Mouse (Mus musculus) embryonic facial prominence, embryonic 13.5 days (tissue): ENCODE results near the gene Fads2. TPM values are rescaled to one million over a fixed set of nuclear protein-coding genes. Genes with fewer than 3 reads are reported as not detected.

Source experiments
- ATAC-seq: fragments of 200-750 bp; cut with Nextera tagmentation; 2 replicates; pipeline ENCODE4 v1.8.0; 2017; ENCODE audit warnings: low read depth; ENCODE audit not compliant: insufficient number of reproducible peaks, insufficient read depth, low FRiP score, low TSS enrichment
- H3K27ac ChIP-seq: fragments of 300-500 bp; sonication (generic); 2 replicates; pipeline ENCODE4 v1.5.1; 2015; ENCODE audit warnings: moderate library complexity, mild to moderate bottlenecking, inconsistent platforms
- H3K27me3 ChIP-seq: fragments of 300-500 bp; sonication (generic); 2 replicates; pipeline ENCODE4 v1.6.1; 2015; ENCODE audit warnings: mild to moderate bottlenecking, inconsistent platforms
- H3K36me3 ChIP-seq: fragments of 300-500 bp; sonication (generic); 2 replicates; pipeline ENCODE4 v1.6.1; 2015; ENCODE audit warnings: mild to moderate bottlenecking, inconsistent platforms
- H3K4me1 ChIP-seq: fragments of 300-500 bp; sonication (generic); 2 replicates; pipeline ENCODE4 v1.6.1; 2015; ENCODE audit warnings: inconsistent platforms
- H3K4me2 ChIP-seq: fragments of 300-500 bp; sonication (generic); 2 replicates; pipeline ENCODE4 v1.6.1; 2015; ENCODE audit warnings: moderate library complexity, mild to moderate bottlenecking, inconsistent platforms
- H3K4me3 ChIP-seq: fragments of 300-500 bp; sonication (generic); 2 replicates; pipeline ENCODE4 v1.5.1; 2015; ENCODE audit warnings: mild to moderate bottlenecking, inconsistent platforms
- H3K9ac ChIP-seq: fragments of 300-500 bp; sonication (generic); 2 replicates; pipeline ENCODE4 v1.6.1; 2015; ENCODE audit warnings: mild to moderate bottlenecking, inconsistent platforms
- H3K9me3 ChIP-seq: fragments of 300-500 bp; sonication (generic); 2 replicates; pipeline ENCODE4 v1.6.1; 2016; ENCODE audit warnings: inconsistent platforms
- WGBS: fragments of 180-500 bp; shearing (Covaris S2); methylation state at CpG from one replicate; pipeline ENCODE4 v1.1.7; 2015; ENCODE audit warnings: mixed read lengths; 5-methylcytosine and 5-hydroxymethylcytosine counted together
- polyA plus RNA-seq: library from polyadenylated mRNA; unstranded; fragments of >200 nt; fragmentation: Nextera tagmentation; extraction: Ambion mirVana; gene quantifications from 2 replicates; pipeline ENCODE4 v1.2.1, GENCODE M21; 2015

The Fads2 gene
- polyA plus RNA-seq, 1 experiment from 2014 or later: 79.8 TPM

- Histone ChIP-seq H3K4me1 (no peaks in the 10 kb centered on the region), H3K27ac (no peak overlapping the region), H3K9ac (no peak overlapping the region), H3K4me2 (no peak overlapping the region), H3K36me3 (no peaks in the 10 kb centered on the region), H3K9me3 (no peaks in the 10 kb centered on the region), H3K4me3 (no peak overlapping the region), H3K27me3 (no peaks in the 10 kb centered on the region)
- 81% methylated on average over 5 of the region's 5 CpGs for WGBS
- ATAC-seq: no peak
Measured at GRCm38 (mm10) chr19:10122021-10122631, 20.6 kb upstream of the Fads2 start.

DNA sequence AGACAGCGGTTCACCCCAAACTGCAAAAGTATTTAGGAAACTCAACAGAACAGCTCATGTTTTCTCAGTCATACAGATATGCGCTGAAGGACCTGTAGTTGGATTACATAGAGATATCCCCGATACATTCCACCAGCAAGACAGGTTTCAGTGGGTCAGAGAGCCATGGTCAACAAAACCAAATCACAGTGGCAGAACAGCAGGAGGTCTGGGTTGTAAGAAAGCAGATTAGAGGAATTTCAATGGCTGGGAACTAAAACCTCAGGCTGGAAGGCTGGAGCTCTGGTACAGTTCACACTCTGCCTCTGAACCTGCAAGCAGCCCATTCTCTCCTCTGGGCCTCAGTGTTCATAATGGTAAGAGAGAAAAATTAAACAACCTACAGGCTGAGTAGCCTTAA, 15.1 kb upstream of the Fads2 start:
- no peaks in the 10 kb centered on the region for H3K9me3 ChIP-seq
- no peak overlapping the region for H3K4me3 ChIP-seq
- no peak overlapping the region for H3K9ac ChIP-seq
- no peak overlapping the region for H3K4me2 ChIP-seq
- H3K36me3 ChIP-seq: no peaks in the 10 kb centered on the region
- ATAC-seq: no peak
- H3K27ac ChIP-seq: no peak overlapping the region
- WGBS: 65% methylated on average over 3 of the region's 3 CpGs
- H3K27me3 ChIP-seq: no peaks in the 10 kb centered on the region
- H3K4me1 ChIP-seq: no peaks in the 10 kb centered on the region

GRCm38 (mm10) chr19:10115373-10116158, 14.0 kb upstream of the Fads2 start:
- no peak overlapping the region for H3K9ac ChIP-seq
- H3K4me2 ChIP-seq: no peak overlapping the region
- no peaks in the 10 kb centered on the region for H3K36me3 ChIP-seq
- H3K27ac ChIP-seq: no peak overlapping the region
- ATAC-seq: no peak
- 84% methylated on average over 6 of the region's 6 CpGs for WGBS
- H3K4me1 ChIP-seq: no peaks in the 10 kb centered on the region
- H3K4me3 ChIP-seq: no peak overlapping the region
- no peaks in the 10 kb centered on the region for H3K9me3 ChIP-seq
- H3K27me3 ChIP-seq: no peaks in the 10 kb centered on the region

DNA sequence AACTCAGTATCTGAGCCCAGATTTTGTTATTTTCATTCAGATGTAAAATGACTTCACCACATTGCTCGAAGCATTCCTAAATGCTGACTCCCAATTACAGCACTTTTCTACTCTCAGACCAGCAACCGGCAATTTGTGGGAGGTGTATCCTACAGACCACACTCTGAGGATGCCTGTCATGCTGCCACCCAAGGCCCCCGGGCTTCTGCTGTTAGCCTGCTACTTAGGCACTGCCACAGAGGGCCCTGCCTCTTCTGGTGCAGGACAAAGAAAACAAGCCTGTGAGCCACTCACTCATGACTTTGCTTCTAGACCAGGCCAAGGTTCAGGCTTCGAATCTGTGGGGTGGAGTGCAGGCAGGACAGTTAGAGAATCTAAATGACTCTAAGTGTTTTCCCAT, 11.4 kb upstream of the Fads2 start:
- no peaks in the 10 kb centered on the region for H3K4me1 ChIP-seq
- no peaks in the 10 kb centered on the region for H3K27me3 ChIP-seq
- no peak overlapping the region for H3K4me3 ChIP-seq
- WGBS: 61% methylated on average over 4 of the region's 4 CpGs
- no peak overlapping the region for H3K4me2 ChIP-seq
- H3K36me3 ChIP-seq: no peaks in the 10 kb centered on the region
- no peak for ATAC-seq
- H3K27ac ChIP-seq: no peak overlapping the region
- no peak overlapping the region for H3K9ac ChIP-seq
- no peaks in the 10 kb centered on the region for H3K9me3 ChIP-seq

DNA sequence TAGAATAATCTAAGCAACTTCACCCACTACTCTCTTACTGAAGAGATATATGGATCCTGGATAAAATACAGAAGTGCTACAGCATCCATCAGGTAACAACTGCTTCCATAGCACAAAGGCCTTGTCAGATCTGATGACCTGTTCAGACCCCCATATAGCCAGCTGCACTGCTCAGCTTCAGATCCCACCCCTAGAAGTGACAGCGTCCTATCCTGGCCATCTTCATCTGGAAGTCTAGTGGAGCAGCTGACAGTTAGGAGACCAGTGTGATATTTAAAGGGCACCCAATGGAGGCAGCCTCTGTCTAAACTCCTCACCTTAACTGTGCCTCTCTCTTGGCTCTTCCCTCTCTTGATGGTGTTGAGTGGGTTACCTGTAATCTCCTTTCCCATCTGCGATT, 7.1 kb upstream of the Fads2 start:
- Histone ChIP-seq H3K9me3 (no peaks in the 10 kb centered on the region), H3K27ac (no peak overlapping the region), H3K9ac (no peak overlapping the region), H3K4me2 (no peak overlapping the region), H3K36me3 (no peaks in the 10 kb centered on the region), H3K4me1 (no peaks in the 10 kb centered on the region), H3K27me3 (no peaks in the 10 kb centered on the region), H3K4me3 (no peak overlapping the region)
- WGBS: 88% methylated on average over 2 of the region's 2 CpGs
- no peak for ATAC-seq

DNA sequence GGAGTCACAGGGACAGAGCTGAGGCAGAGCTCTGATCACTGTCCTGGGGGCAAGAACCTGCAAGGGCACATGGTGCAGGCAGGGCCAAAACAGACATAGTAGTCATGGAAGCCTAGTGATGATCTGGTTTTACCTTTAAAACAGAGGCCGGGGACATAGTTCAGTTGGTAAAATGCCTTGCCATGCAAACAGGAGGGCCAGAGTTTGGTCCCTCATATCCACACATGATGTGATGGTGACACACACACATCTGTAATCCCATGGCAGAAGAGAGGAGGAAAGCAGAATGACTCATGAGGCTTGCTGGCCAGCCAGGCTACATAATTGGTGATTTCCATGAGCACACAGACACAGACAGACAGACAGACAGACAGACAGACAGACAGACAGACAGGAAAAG, 6.6 kb upstream of the Fads2 start:
- H3K4me2 ChIP-seq: no peak overlapping the region
- H3K9me3 ChIP-seq: no peaks in the 10 kb centered on the region
- H3K4me3 ChIP-seq: no peak overlapping the region
- H3K27me3 ChIP-seq: no peaks in the 10 kb centered on the region
- no peak overlapping the region for H3K9ac ChIP-seq
- H3K27ac ChIP-seq: no peak overlapping the region
- no peaks in the 10 kb centered on the region for H3K4me1 ChIP-seq
- 83% methylated on average over 1 of the region's 1 CpGs for WGBS
- no peak for ATAC-seq
- H3K36me3 ChIP-seq: no peaks in the 10 kb centered on the region

DNA sequence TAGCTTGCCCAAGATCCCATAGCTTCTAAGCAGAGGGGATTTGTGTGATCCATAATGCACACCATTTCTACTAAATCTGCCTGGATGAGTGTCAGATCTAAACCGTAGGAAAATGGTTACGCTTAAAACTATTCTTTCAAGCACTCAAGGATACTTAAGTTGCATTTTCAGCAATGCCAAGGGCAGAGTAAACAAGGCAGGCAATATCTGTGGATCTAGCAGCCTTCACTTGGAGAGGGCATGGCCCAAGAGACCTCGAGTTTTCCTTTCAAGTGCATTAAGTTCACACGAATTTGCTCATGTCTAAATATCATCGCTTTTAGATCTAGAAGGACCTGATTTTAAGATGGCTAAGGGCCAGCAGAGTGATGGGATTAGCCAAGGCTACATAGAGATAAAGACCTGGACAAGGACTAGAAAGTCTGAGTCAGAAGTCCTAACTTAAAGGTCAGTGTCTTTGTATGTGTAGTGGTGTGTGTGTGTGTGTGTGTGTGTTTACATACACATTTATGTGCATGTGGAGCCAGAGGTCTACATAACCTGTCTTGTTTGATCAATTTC, 5.6 kb upstream of the Fads2 start:
- Histone ChIP-seq H3K9ac (no peak overlapping the region), H3K36me3 (no peaks in the 10 kb centered on the region), H3K27me3 (no peaks in the 10 kb centered on the region), H3K9me3 (no peaks in the 10 kb centered on the region), H3K4me1 (peaks cover 3% of the 10 kb centered on the region; the same call in 1 of the 2 replicates), H3K27ac (no peak overlapping the region), H3K4me2 (no peak overlapping the region), H3K4me3 (no peak overlapping the region)
- no peak for ATAC-seq
- WGBS: 78% methylated on average over 5 of the region's 5 CpGs

- Histone ChIP-seq H3K9me3 (no peaks in the 10 kb centered on the region), H3K36me3 (no peaks in the 10 kb centered on the region), H3K4me3 (no peak overlapping the region), H3K9ac (no peak overlapping the region), H3K27ac (no peak overlapping the region), H3K27me3 (no peaks in the 10 kb centered on the region), H3K4me1 (peaks cover 5% of the 10 kb centered on the region; the same call in 1 of the 2 replicates), H3K4me2 (no peak overlapping the region)
- ATAC-seq: no peak
- WGBS: 87% methylated on average over 2 of the region's 2 CpGs
Measured at GRCm38 (mm10) chr19:10106634-10107033, 5.1 kb upstream of the Fads2 start.

- Histone ChIP-seq H3K9me3 (no peaks in the 10 kb centered on the region), H3K4me2 (no peak overlapping the region), H3K4me3 (no peak overlapping the region), H3K27me3 (no peaks in the 10 kb centered on the region), H3K27ac (no peak overlapping the region), H3K4me1 (peaks cover 11% of the 10 kb centered on the region), H3K36me3 (no peaks in the 10 kb centered on the region), H3K9ac (no peak overlapping the region)
- whole genome bisulfite sequencing: 80% methylated on average over 10 of the region's 10 CpGs
- no peak for ATAC-seq
Measured at GRCm38 (mm10) chr19:10105034-10105493, 3.5 kb upstream of the Fads2 start.

- ATAC-seq: no peak
- no peak overlapping the region for H3K27ac ChIP-seq
- no peaks in the 10 kb centered on the region for H3K9me3 ChIP-seq
- H3K4me2 ChIP-seq: no peak overlapping the region
- peaks cover 19% of the 10 kb centered on the region for H3K4me1 ChIP-seq
- H3K9ac ChIP-seq: no peak overlapping the region
- no peaks in the 10 kb centered on the region for H3K36me3 ChIP-seq
- 87% methylated on average over 6 of the region's 6 CpGs for WGBS
- no peak overlapping the region for H3K4me3 ChIP-seq
- no peaks in the 10 kb centered on the region for H3K27me3 ChIP-seq
Measured at GRCm38 (mm10) chr19:10104234-10104633, 2.7 kb upstream of the Fads2 start.

DNA sequence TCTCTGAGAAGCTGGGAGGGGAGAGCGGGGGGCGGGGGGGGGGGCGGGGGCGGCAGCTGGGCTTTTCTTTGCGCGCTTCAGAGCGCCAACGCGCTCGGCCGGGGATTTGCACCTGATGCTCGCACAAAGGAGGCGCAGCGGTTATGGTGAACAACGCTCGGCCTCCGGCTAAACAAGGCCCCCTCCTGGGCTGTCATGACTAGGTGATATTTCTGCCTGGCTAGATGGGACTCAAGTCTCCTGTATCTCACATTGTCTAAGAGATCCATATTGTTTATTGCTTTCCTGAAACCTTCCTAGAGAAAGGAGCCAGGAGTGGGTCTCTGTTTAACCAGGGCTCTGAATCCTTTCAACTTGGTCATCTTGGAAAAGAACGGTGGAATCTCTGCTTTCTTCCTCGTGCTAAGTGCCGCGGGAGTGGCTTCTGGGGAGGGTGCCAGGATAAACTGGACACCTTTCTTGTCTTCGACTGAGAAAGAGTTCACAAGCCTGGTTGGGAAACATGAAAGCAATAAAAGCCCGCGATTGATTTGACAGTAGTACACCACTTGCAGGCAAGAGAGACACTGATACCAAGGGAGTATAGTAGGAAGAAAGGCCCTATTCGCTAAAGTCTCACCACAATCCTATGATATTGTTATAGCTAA, 631 bp upstream of the Fads2 start:
- H3K4me3 ChIP-seq: peak overlapping the region; percentile 76
- H3K27ac ChIP-seq: peak overlapping the region; percentile 90
- ATAC-seq: peak; percentile 49; the same call in 1 of the 2 replicates
- no peaks in the 10 kb centered on the region for H3K27me3 ChIP-seq
- H3K9ac ChIP-seq: peak overlapping the region; percentile 81
- peaks cover 39% of the 10 kb centered on the region for H3K4me1 ChIP-seq
- no peaks in the 10 kb centered on the region for H3K9me3 ChIP-seq
- H3K36me3 ChIP-seq: peaks cover under 1% of the 10 kb centered on the region; the same call in 1 of the 2 replicates
- H3K4me2 ChIP-seq: peak overlapping the region; percentile 70
- WGBS: 5% methylated on average over 21 of the region's 25 CpGs
